Mouse (Mus musculus) mature B cell (primary cell): ENCODE results near the gene Hist1h2ae.
"Not testable (repeated sequence)": the region's sequence is repeated elsewhere in the genome, so short reads cannot be mapped to it uniquely, and the experiment has no call there.

ENCODE experiments used
- in situ Hi-C: fragments of 300-500 bp; cut with MboI; formaldehyde crosslinking; loops from 2 replicates; pipeline ENCODE4 v1.14.3; 2019

The Hist1h2ae gene

GRCm38 (mm10) chr13:23570261-23571021 is 579 bp downstream of the Hist1h2ae start:
- in situ Hi-C loops, result not testable (repeated sequence)

GRCm38 (mm10) chr13:23564482-23564881 is 6.5 kb downstream of the Hist1h2ae start:
- in situ Hi-C loops, result no loop called here

DNA sequence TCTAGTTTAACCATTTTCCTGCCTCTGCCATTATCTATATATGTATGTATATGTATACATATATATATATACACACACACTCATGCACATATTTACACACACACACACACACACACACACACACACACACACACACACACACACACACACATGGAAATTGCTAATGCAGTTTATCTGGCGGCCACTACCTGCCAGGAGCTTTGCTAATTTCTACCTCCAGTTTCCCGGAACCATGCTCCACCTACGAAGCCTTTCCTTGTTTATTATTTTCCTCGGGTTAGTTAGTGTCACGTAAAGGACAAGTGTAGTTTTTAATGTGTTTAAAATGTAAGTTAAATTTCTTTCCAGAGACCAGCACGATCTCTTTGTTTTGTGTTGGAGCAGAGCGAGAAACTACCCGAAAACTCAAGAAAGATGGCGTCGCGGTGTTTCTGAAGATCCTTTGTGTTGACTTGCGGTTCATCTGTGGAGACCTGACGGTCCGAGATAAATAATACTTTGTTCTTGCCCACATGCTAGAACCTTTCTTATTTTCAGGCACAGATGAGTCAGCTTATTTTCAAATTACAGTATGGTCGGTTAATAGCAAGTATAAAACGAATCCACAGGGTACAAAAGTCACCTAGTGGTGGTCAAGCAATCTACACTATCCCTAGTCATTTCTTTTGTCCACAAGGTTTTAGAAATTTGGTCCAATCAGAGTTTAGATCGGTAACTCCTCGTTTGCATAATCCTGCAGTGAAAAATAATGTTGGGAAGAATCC is 8.1 kb downstream of the Hist1h2ae start:
- in situ Hi-C loops, result no loop called here

GRCm38 (mm10) chr13:23561883-23562659 is 8.9 kb downstream of the Hist1h2ae start, which contains the start of gene Hist1h3e:
TSS of gene Hist1h3e (minus strand) at chr13:23562369.
- in situ Hi-C loops, result not testable (repeated sequence)

DNA sequence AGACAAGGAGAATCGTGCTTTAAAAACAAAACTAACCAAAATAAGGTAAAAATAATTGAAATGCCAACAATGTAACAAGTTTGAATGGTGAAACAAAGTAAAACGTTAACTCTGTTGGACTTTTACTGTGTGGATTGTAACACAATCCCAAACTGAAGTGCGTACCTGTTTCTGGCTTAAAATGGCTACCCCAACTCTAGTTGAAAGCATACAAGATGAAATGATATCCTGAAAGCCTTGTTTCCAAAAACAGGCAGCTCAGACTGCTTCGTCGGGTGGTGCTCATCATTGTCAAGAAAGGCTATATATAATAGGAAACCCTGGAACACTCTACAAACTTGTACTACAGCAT is 9.5 kb downstream of the Hist1h2ae start:
- in situ Hi-C loops, result not testable (repeated sequence)

DNA sequence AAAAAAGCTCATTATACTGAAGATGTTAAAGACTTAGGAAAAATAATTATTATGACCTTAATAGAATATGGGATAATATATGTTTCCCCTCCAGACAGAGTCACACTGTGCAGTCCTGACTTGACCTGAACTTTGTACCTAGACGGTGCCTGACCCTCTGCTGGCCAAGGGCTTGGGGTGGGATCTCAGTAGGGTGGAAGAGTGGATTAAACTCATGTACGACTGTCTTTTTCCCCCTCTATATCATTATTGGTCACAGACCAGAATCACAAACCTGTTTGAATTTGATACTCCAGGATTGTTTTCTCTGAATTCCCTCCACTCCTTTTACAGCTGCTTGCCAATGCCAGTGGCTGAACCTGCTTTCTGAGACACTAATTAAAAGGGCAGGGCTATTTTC is 10.3 kb downstream of the Hist1h2ae start:
- in situ Hi-C loops, result not testable (repeated sequence)

DNA sequence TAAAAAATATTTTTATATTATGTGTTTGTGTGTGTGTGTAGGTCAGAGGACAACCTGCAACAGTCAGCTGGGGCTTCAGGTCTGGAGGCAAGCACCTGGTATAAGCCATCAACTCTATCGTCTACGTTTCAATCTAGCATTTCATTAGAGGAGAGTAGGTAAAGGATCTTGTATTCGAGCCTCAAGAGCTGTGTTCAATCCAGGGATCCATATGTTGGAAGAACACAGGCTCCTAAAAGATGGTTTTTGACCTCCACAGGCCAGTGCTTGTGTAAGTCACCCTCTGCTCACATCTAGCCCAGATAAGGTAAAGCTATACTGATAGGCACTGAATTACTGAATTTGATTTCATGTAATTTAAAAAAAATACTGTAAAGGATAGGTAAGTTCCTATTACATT is 14.1 kb downstream of the Hist1h2ae start:
- in situ Hi-C loops, result loop anchor here (10.0 kb wide), 2 partner anchors 188 to 1732 kb away; partner anchors contain the start of genes Hist1h2bb and Hist1h3c

DNA sequence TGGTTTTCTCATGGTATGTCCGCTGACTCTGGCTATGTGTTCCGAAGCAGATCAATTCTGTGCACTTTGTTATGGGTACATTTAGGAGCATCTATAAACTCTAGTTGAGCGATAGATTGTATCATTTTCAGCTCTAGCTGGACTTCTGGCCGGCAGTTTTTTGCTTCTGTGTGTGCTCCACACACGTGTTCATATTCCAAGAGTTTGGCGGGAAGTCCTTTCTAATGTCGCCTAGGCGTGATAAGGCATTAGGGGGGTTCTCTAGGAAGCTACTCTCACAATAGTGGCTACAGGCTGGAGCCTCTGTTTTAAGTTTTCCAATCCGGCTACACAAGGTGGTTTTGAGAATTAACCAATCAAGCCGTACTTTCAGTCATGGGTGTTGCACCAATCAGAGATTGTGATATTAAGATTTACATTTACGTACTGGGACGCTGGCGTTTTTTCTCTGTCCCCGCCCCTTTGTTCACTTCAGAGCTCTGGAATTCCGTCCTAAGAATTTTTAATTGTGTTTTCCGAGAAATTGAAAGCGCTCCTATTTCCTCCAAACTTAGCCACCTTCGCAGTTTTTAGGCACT is 15.1 kb downstream of the Hist1h2ae start:
- in situ Hi-C loops, result loop anchor here (10.0 kb wide), 2 partner anchors 189 to 1731 kb away; partner anchors contain the start of genes Hist1h2bb and Hist1h3c

- in situ Hi-C loops, result loop anchor here (10.0 kb wide), 2 partner anchors 190 to 1730 kb away; partner anchors contain the start of genes Hist1h2bb and Hist1h3c
Measured at GRCm38 (mm10) chr13:23554925-23555838, 15.8 kb downstream of the Hist1h2ae start.

GRCm38 (mm10) chr13:23554393-23554792 is 16.6 kb downstream of the Hist1h2ae start:
- in situ Hi-C loops, result loop anchor here (10.0 kb wide), 2 partner anchors 190 to 1730 kb away; partner anchors contain the start of genes Hist1h2bb and Hist1h3c

DNA sequence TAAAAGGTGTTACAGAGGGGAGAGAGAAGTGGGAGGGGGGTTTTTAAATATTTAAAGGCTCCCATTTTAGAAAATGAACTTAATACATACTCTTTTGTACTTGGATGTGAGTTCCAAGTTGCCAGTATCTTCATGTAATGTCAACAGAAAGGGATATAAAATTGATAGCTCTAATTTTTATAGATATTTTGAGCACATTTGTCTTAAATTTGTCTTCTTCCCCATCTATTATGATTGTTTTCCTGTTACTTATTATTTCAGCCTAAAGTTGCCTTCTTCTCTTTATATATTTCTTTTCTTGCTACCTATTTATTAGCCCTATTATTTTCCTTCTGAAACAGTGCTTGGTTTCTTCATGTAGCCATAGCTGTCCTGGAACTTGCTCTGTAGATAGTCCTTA is 18.1 kb downstream of the Hist1h2ae start, which contains the start of gene Hist1h1d:
TSS of gene Hist1h1d (plus strand) at position 301 of the 400 bp plus-strand sequence.
- in situ Hi-C loops, result loop anchor here (10.0 kb wide), 2 partner anchors 192 to 1728 kb away; partner anchors contain the start of genes Hist1h2bb and Hist1h3c

DNA sequence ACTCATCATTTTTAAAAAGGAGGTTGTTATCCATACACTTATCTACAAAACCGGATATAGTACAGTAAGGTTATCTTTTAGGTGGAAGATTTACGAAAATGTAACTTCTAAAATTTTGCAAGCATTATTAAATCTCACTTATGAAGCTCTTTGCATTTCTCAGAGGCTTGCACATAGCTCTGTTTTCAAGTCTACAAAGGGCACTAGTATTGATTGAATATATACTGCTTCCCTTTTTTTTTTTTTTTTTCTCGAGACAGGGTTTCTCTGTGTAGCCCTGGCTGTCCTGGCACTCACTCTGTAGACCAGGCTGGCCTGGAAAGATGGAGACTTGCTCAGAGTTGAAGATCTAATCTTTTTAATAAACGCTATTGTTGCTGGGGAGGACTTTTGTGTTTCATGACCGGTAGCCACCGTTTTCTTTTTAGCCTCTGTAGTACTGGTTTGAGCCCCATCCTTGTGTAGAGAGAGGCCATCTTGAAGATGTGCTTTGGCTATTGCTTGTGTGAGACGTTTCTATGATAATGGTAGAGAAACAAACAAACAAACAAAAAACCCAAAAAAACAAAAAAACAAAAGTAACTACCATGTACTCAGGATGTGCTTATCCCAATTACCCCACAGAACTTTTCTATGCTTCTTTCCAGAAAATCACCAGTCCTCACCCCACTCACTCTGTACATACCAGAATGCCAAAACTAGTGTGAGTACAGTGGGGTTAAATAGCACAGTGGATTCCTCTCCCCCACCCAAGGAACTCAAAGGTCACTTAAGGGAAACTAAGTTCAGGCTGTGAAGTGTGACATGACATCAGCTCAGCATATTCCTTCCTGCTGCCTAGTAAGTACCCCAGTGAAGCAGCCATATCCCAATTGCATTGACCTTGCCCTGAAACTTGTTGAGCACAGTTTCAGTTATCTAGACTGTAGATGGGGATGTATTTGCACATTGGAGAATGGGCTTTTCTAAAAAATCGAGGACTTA is 18.8 kb downstream of the Hist1h2ae start:
- in situ Hi-C loops, result loop anchor here (10.0 kb wide), 2 partner anchors 193 to 1727 kb away; partner anchors contain the start of genes Hist1h2bb and Hist1h3c

DNA sequence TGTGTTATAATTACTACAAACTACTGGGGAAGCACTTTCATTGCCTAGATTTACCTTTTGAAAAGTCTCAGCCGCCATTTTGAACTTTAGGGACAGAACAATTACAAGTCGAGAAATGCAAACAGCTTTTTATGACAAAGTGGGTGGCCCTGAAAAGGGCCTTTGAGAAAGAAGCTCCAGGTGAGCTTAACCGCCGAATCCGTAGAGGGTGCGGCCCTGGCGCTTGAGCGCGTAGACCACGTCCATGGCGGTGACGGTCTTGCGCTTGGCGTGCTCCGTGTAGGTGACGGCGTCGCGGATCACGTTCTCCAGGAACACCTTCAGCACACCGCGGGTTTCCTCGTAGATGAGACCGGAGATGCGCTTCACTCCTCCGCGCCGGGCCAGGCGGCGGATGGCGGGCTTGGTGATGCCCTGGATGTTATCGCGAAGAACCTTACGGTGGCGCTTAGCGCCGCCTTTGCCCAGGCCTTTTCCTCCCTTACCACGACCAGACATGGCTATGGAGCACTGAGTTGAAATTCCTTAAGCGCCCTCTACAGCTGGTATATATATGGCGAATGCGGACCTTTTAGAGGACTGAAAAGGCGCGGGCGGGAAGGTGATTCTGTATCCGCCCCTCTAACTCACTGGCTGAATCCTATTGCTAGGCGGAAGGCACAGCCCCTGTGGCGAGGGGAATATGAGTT is 19.7 kb downstream of the Hist1h2ae start, which contains the start of gene Hist1h4f:
TSS of gene Hist1h4f (minus strand) at position 503 of the 689 bp plus-strand sequence.
- in situ Hi-C loops, result loop anchor here (10.0 kb wide), 2 partner anchors 194 to 1726 kb away; partner anchors contain the start of genes Hist1h2bb and Hist1h3c

DNA sequence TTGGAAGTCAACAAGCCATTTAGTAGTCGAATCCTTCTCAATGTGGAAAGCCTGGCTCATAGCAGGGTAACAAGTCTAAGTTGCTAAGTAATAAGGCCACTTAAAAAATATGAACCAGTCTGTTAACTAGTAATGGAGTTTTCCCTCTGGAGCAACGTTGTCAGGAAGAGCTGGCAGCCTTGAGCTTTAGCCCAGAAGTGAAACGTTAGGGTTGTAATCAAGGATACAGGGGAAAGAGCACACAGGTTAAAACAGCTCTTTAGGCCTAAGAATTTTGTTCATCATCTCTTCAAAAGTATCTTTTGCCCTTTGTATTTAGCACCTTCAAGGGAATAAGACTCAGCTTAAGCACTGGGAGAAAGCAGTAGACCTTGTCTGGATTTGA is 20.3 kb downstream of the Hist1h2ae start:
- in situ Hi-C loops, result loop anchor here (10.0 kb wide), 2 partner anchors 194 to 1726 kb away; partner anchors contain the start of genes Hist1h2bb and Hist1h3c

DNA sequence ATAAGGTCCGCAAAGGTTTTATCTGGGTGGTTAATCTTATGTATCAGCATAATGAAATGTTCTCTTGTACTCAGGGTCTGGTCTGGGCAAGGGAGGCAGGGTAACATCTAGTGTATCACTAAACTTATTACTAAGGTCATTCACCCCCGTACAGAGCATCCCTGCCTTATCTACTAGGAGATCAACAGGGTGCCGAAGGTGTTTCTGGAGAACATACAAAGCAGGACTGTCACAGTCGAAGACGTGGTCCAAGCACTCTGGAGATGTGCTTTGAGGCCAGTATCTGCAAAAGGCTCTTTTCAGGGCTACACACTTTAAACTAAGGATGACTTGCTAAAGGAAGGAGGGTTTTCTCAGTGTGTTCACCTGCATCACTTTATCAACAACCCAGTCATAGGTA is 24.3 kb downstream of the Hist1h2ae start:
- in situ Hi-C loops, result no loop called here

DNA sequence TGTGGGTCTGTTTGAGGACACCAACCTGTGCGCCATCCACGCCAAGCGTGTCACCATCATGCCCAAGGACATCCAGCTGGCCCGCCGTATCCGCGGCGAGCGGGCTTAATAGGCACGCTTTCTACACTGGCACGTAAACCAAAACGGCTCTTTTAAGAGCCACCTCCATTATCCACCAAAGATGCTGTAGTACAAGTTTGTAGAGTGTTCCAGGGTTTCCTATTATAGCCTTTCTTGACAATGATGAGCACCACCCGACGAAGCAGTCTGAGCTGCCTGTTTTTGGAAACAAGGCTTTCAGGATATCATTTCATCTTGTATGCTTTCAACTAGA is 26.3 kb downstream of the Hist1h2ae start:
- in situ Hi-C loops, result not testable (repeated sequence)

- in situ Hi-C loops, result no loop called here
Measured at GRCm38 (mm10) chr13:23543965-23544786, 26.8 kb downstream of the Hist1h2ae start, which contains the start of gene Hist1h3f. TSS of gene Hist1h3f (plus strand) at chr13:23544052.
